Mouse (Mus musculus): Measurements from ENCODE around the gene Ankrd13b. TPM values are rescaled to one million over a fixed set of nuclear protein-coding genes. Genes with fewer than 3 reads are reported as not detected.

Gene Ankrd13b
- polyA plus RNA-seq, 1 experiment from 2014 or later = 13.1 TPM

DNA sequence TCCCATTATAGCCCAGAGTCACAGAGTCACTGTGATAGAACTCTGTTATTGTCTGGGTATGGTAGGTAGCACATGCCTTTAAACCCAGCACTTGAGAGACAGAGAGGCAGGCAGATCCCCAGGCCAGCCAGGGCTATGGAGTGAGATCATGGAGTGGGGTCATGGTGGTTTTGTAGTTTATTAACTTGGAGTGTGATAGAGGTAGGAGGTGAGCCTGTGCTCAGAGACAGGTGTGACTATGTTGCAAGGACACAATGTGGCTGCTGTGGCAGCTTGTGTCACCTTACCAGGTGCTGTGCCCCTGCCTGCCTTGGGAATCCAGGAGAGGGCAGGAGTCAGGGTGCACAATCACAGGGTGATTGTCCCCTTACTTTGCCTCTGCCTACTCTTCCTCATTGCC, 6.0 kb upstream of the Ankrd13b start:
- Histone ChIP-seq H3K4me1 (replicated peaks; ENCODE audit: control insufficient read depth, insufficient read depth, low read length) (peaks cover 17% of the 10 kb centered on the region), H3K27ac (ENCODE audit: low read depth, low read length) (no peak overlapping the region), H3K27me3 (ENCODE audit: control insufficient read depth, insufficient read depth, low read length) (no peaks in the 10 kb centered on the region), H3K9me3 (ENCODE audit: control insufficient read depth, low read length) (no peaks in the 10 kb centered on the region), H3K9ac (ENCODE audit: low read depth, low read length) (no peak overlapping the region), H3K4me2 (replicated peaks; ENCODE audit: low read depth, low read length) (no peak overlapping the region), H3K36me3 (ENCODE audit: control insufficient read depth, insufficient read depth, low read length) (no peaks in the 10 kb centered on the region), H3K4me3 (ENCODE audit: low read depth, low read length) (no peak overlapping the region)
- ATAC-seq (ENCODE audit: low FRiP score) (no peak), DNase-seq (ENCODE audit: low spot score) (no peak)

DNA sequence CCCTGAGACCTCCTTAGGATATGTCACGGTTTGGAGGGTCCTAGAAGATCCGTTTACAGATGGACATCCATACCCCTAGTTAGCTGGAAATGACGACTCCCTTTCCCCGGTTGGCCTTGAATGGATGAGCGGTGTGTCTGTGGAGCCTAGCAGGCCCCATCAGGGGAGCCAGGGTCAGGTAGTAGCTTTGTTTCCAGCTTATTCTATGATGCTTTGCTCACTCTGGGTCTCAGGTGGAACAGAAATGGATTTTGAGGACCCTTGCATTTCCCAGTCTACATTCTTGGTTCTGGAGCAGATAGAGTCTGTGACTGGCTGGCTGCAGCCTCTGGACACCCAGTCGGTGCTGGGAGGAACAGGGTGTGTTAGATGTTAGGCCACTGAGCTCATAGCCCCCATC, 5.3 kb upstream of the Ankrd13b start:
- H3K36me3 ChIP-seq (ENCODE audit: control insufficient read depth, insufficient read depth, low read length) = no peaks in the 10 kb centered on the region
- no peaks in the 10 kb centered on the region for H3K27me3 ChIP-seq (ENCODE audit: control insufficient read depth, insufficient read depth, low read length)
- 74% methylated on average over 6 of the region's 6 CpGs for WGBS
- no peaks in the 10 kb centered on the region for H3K9me3 ChIP-seq (ENCODE audit: control insufficient read depth, low read length)
- peaks cover 21% of the 10 kb centered on the region for H3K4me1 ChIP-seq (replicated peaks; ENCODE audit: control insufficient read depth, insufficient read depth, low read length)
- no peak for DNase-seq (ENCODE audit: low spot score)
- H3K9ac ChIP-seq (ENCODE audit: low read depth, low read length) = peak overlapping the region; percentile 93
- peak overlapping the region; percentile 84 for H3K4me2 ChIP-seq (replicated peaks; ENCODE audit: low read depth, low read length)
- H3K4me3 ChIP-seq (ENCODE audit: low read depth, low read length) = peak overlapping the region; percentile 74; the same call in 1 of the 2 replicates
- no peak for ATAC-seq (ENCODE audit: low FRiP score)
- H3K27ac ChIP-seq (ENCODE audit: low read depth, low read length) = no peak overlapping the region

- DNase-seq (ENCODE audit: low spot score) (no peak), ATAC-seq (ENCODE audit: low FRiP score) (no peak)
- WGBS = 36% methylated on average over 4 of the region's 4 CpGs
- Histone ChIP-seq H3K4me1 (replicated peaks; ENCODE audit: control insufficient read depth, insufficient read depth, low read length) (peaks cover 21% of the 10 kb centered on the region), H3K27me3 (ENCODE audit: control insufficient read depth, insufficient read depth, low read length) (no peaks in the 10 kb centered on the region), H3K9me3 (ENCODE audit: control insufficient read depth, low read length) (no peaks in the 10 kb centered on the region), H3K4me3 (ENCODE audit: low read depth, low read length) (peak overlapping the region; percentile 74), H3K27ac (ENCODE audit: low read depth, low read length) (peak overlapping the region; percentile 88; the same call in 1 of the 2 replicates), H3K36me3 (ENCODE audit: control insufficient read depth, insufficient read depth, low read length) (no peaks in the 10 kb centered on the region), H3K4me2 (replicated peaks; ENCODE audit: low read depth, low read length) (peak overlapping the region; percentile 84), H3K9ac (ENCODE audit: low read depth, low read length) (peak overlapping the region; percentile 93)
Measured at GRCm38 (mm10) chr11:77494344-77494676, 4.8 kb upstream of the Ankrd13b start.

- ATAC-seq (ENCODE audit: low FRiP score) (no peak), DNase-seq (ENCODE audit: low spot score) (peak; percentile 54)
- peaks cover 21% of the 10 kb centered on the region for H3K4me1 ChIP-seq (replicated peaks; ENCODE audit: control insufficient read depth, insufficient read depth, low read length)
Measured at GRCm38 (mm10) chr11:77493512-77494343, 4.2 kb upstream of the Ankrd13b start, which contains the start of gene Git1. Gene Git1, plus strand, starts transcription at chr11:77493562.

DNA sequence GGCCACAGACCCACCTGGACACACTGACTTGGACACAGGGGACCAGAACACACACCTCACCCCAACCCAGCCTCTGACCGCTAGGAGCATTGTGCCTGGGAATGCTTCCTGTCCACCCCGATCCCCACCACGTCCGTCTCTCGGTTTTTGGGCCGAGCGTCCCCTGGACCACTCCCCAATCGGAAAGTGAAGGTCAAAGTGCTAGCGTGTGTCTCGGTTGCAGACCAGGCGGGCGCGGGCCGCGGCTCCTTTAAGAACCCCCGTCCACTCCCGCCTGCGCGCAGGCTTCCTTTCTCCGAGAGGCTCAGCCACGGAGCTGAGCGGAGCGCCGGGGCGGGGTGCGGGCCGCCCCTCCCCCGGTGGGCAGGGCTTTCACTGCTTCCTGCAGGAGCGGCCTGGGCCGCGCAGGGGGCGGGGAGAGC, 3.4 kb upstream of the Ankrd13b start:
- Histone ChIP-seq H3K27ac (ENCODE audit: low read depth, low read length) (peak overlapping the region; percentile 88), H3K9me3 (ENCODE audit: control insufficient read depth, low read length) (no peaks in the 10 kb centered on the region), H3K27me3 (ENCODE audit: control insufficient read depth, insufficient read depth, low read length) (no peaks in the 10 kb centered on the region), H3K4me1 (replicated peaks; ENCODE audit: control insufficient read depth, insufficient read depth, low read length) (peaks cover 26% of the 10 kb centered on the region), H3K36me3 (ENCODE audit: control insufficient read depth, insufficient read depth, low read length) (no peaks in the 10 kb centered on the region), H3K4me3 (ENCODE audit: low read depth, low read length) (peak overlapping the region; percentile 74), H3K4me2 (replicated peaks; ENCODE audit: low read depth, low read length) (peak overlapping the region; percentile 77), H3K9ac (ENCODE audit: low read depth, low read length) (peak overlapping the region; percentile 93)
- WGBS = under 1% methylated on average over 18 of the region's 32 CpGs
- DNase-seq (ENCODE audit: low spot score) = peak; percentile 93
- ATAC-seq (ENCODE audit: low FRiP score) = peak; percentile 46

More at GRCm38 (mm10) chr11:77493512-77494343, 4.2 kb upstream of the Ankrd13b start, which contains the start of gene Git1:
- Histone ChIP-seq H3K4me3 (ENCODE audit: low read depth, low read length) (peak within 1 kb of the TSS; percentile 74), H3K9ac (ENCODE audit: low read depth, low read length) (peak within 1 kb of the TSS; percentile 93), H3K9me3 (ENCODE audit: control insufficient read depth, low read length) (no peaks in the 10 kb centered on the region), H3K27ac (ENCODE audit: low read depth, low read length) (peak within 1 kb of the TSS; percentile 88), H3K27me3 (ENCODE audit: control insufficient read depth, insufficient read depth, low read length) (no peaks in the 10 kb centered on the region), H3K36me3 (ENCODE audit: control insufficient read depth, insufficient read depth, low read length) (no peaks in the 10 kb centered on the region), H3K4me2 (replicated peaks; ENCODE audit: low read depth, low read length) (peak within 1 kb of the TSS; percentile 84)
- WGBS = 2% methylated on average over 30 of the region's 74 CpGs

GRCm38 (mm10) chr11:77492311-77492871, 2.9 kb upstream of the Ankrd13b start:
- Histone ChIP-seq H3K36me3 (ENCODE audit: control insufficient read depth, insufficient read depth, low read length) (no peaks in the 10 kb centered on the region), H3K4me2 (replicated peaks; ENCODE audit: low read depth, low read length) (peak overlapping the region; percentile 77), H3K27ac (ENCODE audit: low read depth, low read length) (peak overlapping the region; percentile 88), H3K27me3 (ENCODE audit: control insufficient read depth, insufficient read depth, low read length) (no peaks in the 10 kb centered on the region), H3K9me3 (ENCODE audit: control insufficient read depth, low read length) (no peaks in the 10 kb centered on the region), H3K9ac (ENCODE audit: low read depth, low read length) (peak overlapping the region; percentile 93), H3K4me3 (ENCODE audit: low read depth, low read length) (peak overlapping the region; percentile 74), H3K4me1 (replicated peaks; ENCODE audit: control insufficient read depth, insufficient read depth, low read length) (peaks cover 30% of the 10 kb centered on the region)
- DNase-seq (ENCODE audit: low spot score) = no peak
- WGBS = under 1% methylated on average over 14 of the region's 18 CpGs
- ATAC-seq (ENCODE audit: low FRiP score) = no peak

DNA sequence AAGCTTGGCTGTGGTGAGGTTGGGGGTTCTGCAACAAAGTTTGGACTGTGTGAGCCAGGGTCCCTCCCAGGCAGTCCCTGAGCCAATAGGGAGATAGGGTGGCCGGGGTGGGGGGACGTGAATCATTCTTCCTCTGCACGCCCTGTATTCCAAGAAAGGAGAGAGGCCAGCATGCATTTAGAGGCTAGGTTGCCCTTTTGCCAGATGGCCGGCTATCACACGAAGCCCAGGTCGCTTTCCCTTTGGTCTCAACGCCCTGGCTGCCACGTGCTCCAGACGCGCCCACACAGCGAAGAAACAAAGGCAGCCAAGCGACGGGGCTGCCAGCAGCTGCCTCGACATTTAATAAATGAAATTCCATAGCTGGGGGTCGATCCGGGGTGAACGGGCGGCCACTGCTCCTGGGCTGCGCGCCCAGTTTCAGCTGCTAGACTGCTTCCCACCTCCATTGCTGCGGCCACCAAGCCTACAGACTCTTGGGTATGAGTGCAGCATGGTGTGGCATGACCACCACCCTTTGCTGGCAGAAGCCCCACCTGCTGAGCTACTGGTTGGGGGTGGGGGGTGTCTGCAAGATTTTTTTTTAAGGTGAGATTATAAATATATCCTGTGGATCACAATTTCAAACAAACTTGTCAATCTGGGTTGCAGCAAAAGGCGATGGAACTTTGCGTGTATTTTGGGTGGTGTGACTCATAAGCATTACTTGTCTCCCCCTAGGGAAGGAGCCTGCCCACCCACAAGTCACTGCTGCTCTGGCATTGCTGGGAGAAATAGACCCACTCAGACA, 2.2 kb upstream of the Ankrd13b start:
- Histone ChIP-seq H3K9me3 (ENCODE audit: control insufficient read depth, low read length) (no peaks in the 10 kb centered on the region), H3K4me1 (replicated peaks; ENCODE audit: control insufficient read depth, insufficient read depth, low read length) (peaks cover 27% of the 10 kb centered on the region), H3K36me3 (ENCODE audit: control insufficient read depth, insufficient read depth, low read length) (no peaks in the 10 kb centered on the region), H3K9ac (ENCODE audit: low read depth, low read length) (peak overlapping the region; percentile 93), H3K4me2 (replicated peaks; ENCODE audit: low read depth, low read length) (peak overlapping the region; percentile 77), H3K4me3 (ENCODE audit: low read depth, low read length) (peak overlapping the region; percentile 74), H3K27ac (ENCODE audit: low read depth, low read length) (peak overlapping the region; percentile 85), H3K27me3 (ENCODE audit: control insufficient read depth, insufficient read depth, low read length) (no peaks in the 10 kb centered on the region)
- peak; percentile 45 for DNase-seq (ENCODE audit: low spot score)
- under 1% methylated on average over 23 of the region's 23 CpGs for WGBS
- ATAC-seq (ENCODE audit: low FRiP score) = peak; percentile 69

DNA sequence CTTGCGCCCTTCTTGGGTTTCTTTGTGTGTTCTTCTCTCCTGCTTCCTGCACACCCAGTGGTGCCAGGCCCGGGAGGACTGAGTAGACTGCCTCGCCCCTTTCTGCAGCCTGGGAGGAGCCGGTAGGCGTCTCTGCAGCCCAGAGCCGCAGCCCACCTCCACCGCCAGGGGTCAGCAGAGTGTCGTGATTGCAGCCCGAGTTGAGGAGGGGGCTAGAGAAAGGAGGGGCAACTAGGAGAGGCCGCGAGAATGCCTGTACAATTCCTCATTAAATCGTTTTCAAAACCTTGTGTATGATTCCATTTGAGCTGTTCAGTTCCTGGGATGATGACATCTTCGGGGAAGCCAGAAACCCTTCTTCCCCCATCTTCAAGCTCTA, 1.6 kb upstream of the Ankrd13b start:
- peaks cover 30% of the 10 kb centered on the region for H3K4me1 ChIP-seq (replicated peaks; ENCODE audit: control insufficient read depth, insufficient read depth, low read length)
- H3K27me3 ChIP-seq (ENCODE audit: control insufficient read depth, insufficient read depth, low read length) = no peaks in the 10 kb centered on the region
- peak overlapping the region; percentile 74 for H3K4me3 ChIP-seq (ENCODE audit: low read depth, low read length)
- H3K4me2 ChIP-seq (replicated peaks; ENCODE audit: low read depth, low read length) = peak overlapping the region; percentile 77
- no peaks in the 10 kb centered on the region for H3K9me3 ChIP-seq (ENCODE audit: control insufficient read depth, low read length)
- peak overlapping the region; percentile 85 for H3K27ac ChIP-seq (ENCODE audit: low read depth, low read length)
- ATAC-seq (ENCODE audit: low FRiP score) = peak; percentile 75
- peak; percentile 99 for DNase-seq (ENCODE audit: low spot score)
- 1% methylated on average over 13 of the region's 13 CpGs for WGBS
- no peaks in the 10 kb centered on the region for H3K36me3 ChIP-seq (ENCODE audit: control insufficient read depth, insufficient read depth, low read length)
- H3K9ac ChIP-seq (ENCODE audit: low read depth, low read length) = peak overlapping the region; percentile 49
